Mouse (Mus musculus): Measurements from ENCODE around the gene Dnajb4.

DNA sequence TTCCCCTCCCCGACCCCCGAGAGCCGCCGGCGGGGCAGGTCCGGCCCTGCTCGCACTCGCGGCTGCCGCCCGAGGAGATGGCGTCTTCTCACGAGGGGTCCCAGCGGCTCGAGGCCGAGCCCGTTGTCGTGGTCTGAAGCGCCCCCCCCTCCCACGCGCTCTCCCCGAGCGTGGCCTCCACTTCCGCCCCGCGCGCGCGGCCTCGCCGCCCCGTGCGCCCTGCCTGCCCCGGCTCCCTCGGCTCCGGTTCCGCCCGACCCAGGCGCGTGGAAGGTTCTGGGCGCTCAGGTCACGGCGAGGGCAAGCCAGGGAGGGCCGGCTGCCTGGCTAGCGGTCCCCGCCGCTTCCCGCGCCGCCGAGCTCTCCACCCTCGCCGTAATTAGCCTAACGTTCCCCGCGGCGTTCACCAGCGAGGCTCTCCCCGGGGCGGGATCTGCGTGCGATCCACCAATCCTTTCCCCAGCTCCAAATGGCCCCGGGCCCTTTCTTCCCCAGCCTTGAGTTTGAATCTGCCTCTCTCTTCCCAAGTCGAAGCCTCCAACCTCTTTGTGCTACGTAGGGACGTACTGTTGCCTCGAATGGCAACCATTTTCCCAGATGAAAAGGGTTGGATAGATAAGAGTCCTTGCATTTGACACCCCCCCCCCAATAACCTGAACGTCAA lies 758 bp upstream of the Dnajb4 start:
- TF ChIP-seq POLR2A (IDR thresholded peaks at IDR 0.05; ENCODE audit: borderline replicate concordance, extremely low read depth, insufficient read depth, insufficient read length, poor library complexity, severe bottlenecking) (peak; percentile 40; the same call in 1 of the 2 replicates), CTCF (IDR thresholded peaks at IDR 0.05; ENCODE audit: borderline replicate concordance, extremely low read depth, insufficient read depth, insufficient read length) (no peak)
